Mouse (Mus musculus) limb, embryonic 15.5 days (tissue): ENCODE measurements around the gene Cend1. TPM values are rescaled to one million over a fixed set of nuclear protein-coding genes. Genes with fewer than 3 reads are reported as not detected.
A peak's percentile ranks its signal among the peaks of the same experiment; 100 is the strongest.

Source experiments
- ATAC-seq: fragments of 200-750 bp; cut with Nextera tagmentation; 2 replicates; pipeline ENCODE4 v1.8.0; 2017; ENCODE audit warnings: low read depth, moderate TSS enrichment; ENCODE audit not compliant: insufficient number of reproducible peaks, low FRiP score, low TSS enrichment
- H3K27ac ChIP-seq: fragments of 300-500 bp; sonication (generic); 2 replicates; pipeline ENCODE4 v1.5.1; 2015; ENCODE audit warnings: moderate library complexity, mild to moderate bottlenecking, inconsistent platforms
- H3K27me3 ChIP-seq: fragments of 300-500 bp; sonication (generic); 2 replicates; pipeline ENCODE4 v1.6.1; 2015; ENCODE audit warnings: inconsistent platforms
- H3K36me3 ChIP-seq: fragments of 300-500 bp; sonication (generic); 2 replicates; pipeline ENCODE4 v1.6.1; 2015; ENCODE audit warnings: inconsistent platforms
- H3K4me1 ChIP-seq: fragments of 300-500 bp; sonication (generic); 2 replicates; pipeline ENCODE4 v1.6.1; 2015; ENCODE audit warnings: inconsistent platforms
- H3K4me2 ChIP-seq: fragments of 300-500 bp; sonication (generic); 2 replicates; pipeline ENCODE4 v1.6.1; 2015; ENCODE audit warnings: mild to moderate bottlenecking, inconsistent platforms
- H3K4me3 ChIP-seq: fragments of 300-500 bp; sonication (generic); 2 replicates; pipeline ENCODE4 v1.5.1; 2015; ENCODE audit warnings: mild to moderate bottlenecking, inconsistent platforms
- H3K9ac ChIP-seq: fragments of 300-500 bp; sonication (generic); 2 replicates; pipeline ENCODE4 v1.6.1; 2015; ENCODE audit warnings: inconsistent platforms
- H3K9me3 ChIP-seq: fragments of 300-500 bp; sonication (generic); 2 replicates; pipeline ENCODE4 v1.6.1; 2016; ENCODE audit warnings: inconsistent platforms
- WGBS: fragments of 180-500 bp; shearing (Covaris S2); methylation state at CpG from one replicate; pipeline ENCODE4 v1.1.7; 2015; 5-methylcytosine and 5-hydroxymethylcytosine counted together
- polyA plus RNA-seq: library from polyadenylated mRNA; unstranded; fragments of >200 nt; fragmentation: Nextera tagmentation; extraction: Ambion mirVana; gene quantifications from 2 replicates; pipeline ENCODE4 v1.2.1, GENCODE M21; 2015

Cend1 gene
- polyA plus RNA-seq, 1 experiment from 2014 or later = 1.9 TPM

GRCm38 (mm10) chr7:141470637-141470944 is 41.3 kb upstream of the Cend1 start:
- Histone ChIP-seq H3K9ac (no peak overlapping the region), H3K4me2 (no peak overlapping the region), H3K36me3 (peaks cover 36% of the 10 kb centered on the region), H3K4me3 (no peak overlapping the region), H3K27ac (no peak overlapping the region), H3K4me1 (peaks cover 59% of the 10 kb centered on the region), H3K27me3 (peaks cover 1% of the 10 kb centered on the region; the same call in 1 of the 2 replicates), H3K9me3 (no peaks in the 10 kb centered on the region)
- ATAC-seq = no peak
- 92% methylated on average over 10 of the region's 10 CpGs for WGBS

GRCm38 (mm10) chr7:141469901-141470636 is 40.8 kb upstream of the Cend1 start:
- H3K27ac ChIP-seq = no peak overlapping the region
- 88% methylated on average over 18 of the region's 18 CpGs for WGBS
- no peak overlapping the region for H3K4me3 ChIP-seq

GRCm38 (mm10) chr7:141469352-141469751 is 40.1 kb upstream of the Cend1 start:
- Histone ChIP-seq H3K9me3 (no peaks in the 10 kb centered on the region), H3K36me3 (peaks cover 36% of the 10 kb centered on the region), H3K27ac (peak overlapping the region; percentile 90), H3K27me3 (peaks cover 11% of the 10 kb centered on the region), H3K4me2 (peak overlapping the region; percentile 75), H3K4me3 (peak overlapping the region; percentile 73), H3K4me1 (peaks cover 65% of the 10 kb centered on the region), H3K9ac (0 out of 2 replicates have a peak overlapping the region, but pooled peaks have one; percentile 3)
- ATAC-seq = no peak
- WGBS = 82% methylated on average over 6 of the region's 6 CpGs

More at GRCm38 (mm10) chr7:141469901-141470636, 40.8 kb upstream of the Cend1 start:
- Histone ChIP-seq H3K4me1 (peaks cover 60% of the 10 kb centered on the region), H3K36me3 (peaks cover 36% of the 10 kb centered on the region), H3K9ac (no peak overlapping the region), H3K9me3 (no peaks in the 10 kb centered on the region), H3K27me3 (peaks cover 4% of the 10 kb centered on the region; the same call in 1 of the 2 replicates), H3K4me2 (no peak overlapping the region)
- no peak for ATAC-seq

GRCm38 (mm10) chr7:141468522-141469211 is 39.4 kb upstream of the Cend1 start:
- H3K9me3 ChIP-seq = no peaks in the 10 kb centered on the region
- H3K4me1 ChIP-seq = peaks cover 65% of the 10 kb centered on the region
- H3K36me3 ChIP-seq = peaks cover 36% of the 10 kb centered on the region
- peak; percentile 31; the same call in 1 of the 2 replicates for ATAC-seq
- H3K27ac ChIP-seq = peak overlapping the region; percentile 90
- H3K9ac ChIP-seq = peak overlapping the region; percentile 74
- H3K4me3 ChIP-seq = peak overlapping the region; percentile 73
- H3K27me3 ChIP-seq = peaks cover 18% of the 10 kb centered on the region
- WGBS = 11% methylated on average over 8 of the region's 8 CpGs
- H3K4me2 ChIP-seq = peak overlapping the region; percentile 75

GRCm38 (mm10) chr7:141468164-141468521 is 38.9 kb upstream of the Cend1 start:
- WGBS = 13% methylated on average over 5 of the region's 5 CpGs
- Histone ChIP-seq H3K4me3 (peak overlapping the region; percentile 73), H3K9ac (peak overlapping the region; percentile 74), H3K4me2 (peak overlapping the region; percentile 75), H3K27me3 (peaks cover 23% of the 10 kb centered on the region), H3K27ac (peak overlapping the region; percentile 90), H3K9me3 (no peaks in the 10 kb centered on the region), H3K36me3 (peaks cover 36% of the 10 kb centered on the region), H3K4me1 (peaks cover 64% of the 10 kb centered on the region)
- no peak for ATAC-seq

GRCm38 (mm10) chr7:141467230-141468030 is 38.1 kb upstream of the Cend1 start, which contains the start of gene Cd151:
TSS of gene Cd151 (plus strand) at chr7:141467392.
- Histone ChIP-seq H3K4me1 (peaks cover 65% of the 10 kb centered on the region), H3K36me3 (peaks cover 31% of the 10 kb centered on the region)
- ATAC-seq = peak; percentile 78

GRCm38 (mm10) chr7:141466607-141467148 is 37.4 kb upstream of the Cend1 start:
- Histone ChIP-seq H3K27me3 (peaks cover 37% of the 10 kb centered on the region), H3K9ac (no peak overlapping the region), H3K36me3 (peaks cover 25% of the 10 kb centered on the region), H3K27ac (peak overlapping the region; percentile 90; the same call in 1 of the 2 replicates), H3K4me2 (peak overlapping the region; percentile 75), H3K4me1 (peaks cover 72% of the 10 kb centered on the region), H3K9me3 (no peaks in the 10 kb centered on the region), H3K4me3 (peak overlapping the region; percentile 73)
- WGBS = 50% methylated on average over 10 of the region's 10 CpGs
- ATAC-seq = no peak

More at GRCm38 (mm10) chr7:141467230-141468030, 38.1 kb upstream of the Cend1 start, which contains the start of gene Cd151:
- H3K4me2 ChIP-seq = peak within 1 kb of the TSS; percentile 75
- peak within 1 kb of the TSS; percentile 74 for H3K9ac ChIP-seq
- WGBS = under 1% methylated on average over 52 of the region's 52 CpGs
- H3K27ac ChIP-seq = peak within 1 kb of the TSS; percentile 90
- H3K27me3 ChIP-seq = peaks cover 29% of the 10 kb centered on the region
- no peaks in the 10 kb centered on the region for H3K9me3 ChIP-seq
- H3K4me3 ChIP-seq = peak within 1 kb of the TSS; percentile 73

- ATAC-seq = no peak
- no peaks in the 10 kb centered on the region for H3K9me3 ChIP-seq
- 74% methylated on average over 7 of the region's 7 CpGs for WGBS
- no peak overlapping the region for H3K4me3 ChIP-seq
- peaks cover 42% of the 10 kb centered on the region for H3K27me3 ChIP-seq
- peak overlapping the region; percentile 59 for H3K27ac ChIP-seq
- no peak overlapping the region for H3K9ac ChIP-seq
- H3K36me3 ChIP-seq = peaks cover 19% of the 10 kb centered on the region
- H3K4me2 ChIP-seq = 0 out of 2 replicates have a peak overlapping the region, but pooled peaks have one; percentile 44
- peaks cover 77% of the 10 kb centered on the region for H3K4me1 ChIP-seq
Observed at GRCm38 (mm10) chr7:141466045-141466394, 36.7 kb upstream of the Cend1 start.

- peak overlapping the region; percentile 44 for H3K4me2 ChIP-seq
- 22% methylated on average over 10 of the region's 10 CpGs for WGBS
- peaks cover 47% of the 10 kb centered on the region for H3K27me3 ChIP-seq
- no peaks in the 10 kb centered on the region for H3K9me3 ChIP-seq
- H3K9ac ChIP-seq = 0 out of 2 replicates have a peak overlapping the region, but pooled peaks have one; percentile 17
- H3K4me1 ChIP-seq = peaks cover 80% of the 10 kb centered on the region
- no peak overlapping the region for H3K4me3 ChIP-seq
- peaks cover 14% of the 10 kb centered on the region for H3K36me3 ChIP-seq
- ATAC-seq = no peak
- peak overlapping the region; percentile 59 for H3K27ac ChIP-seq
Observed at GRCm38 (mm10) chr7:141465388-141466044, 36.2 kb upstream of the Cend1 start.

- H3K4me2 ChIP-seq = peak overlapping the region; percentile 44
- peaks cover 75% of the 10 kb centered on the region for H3K4me1 ChIP-seq
- ATAC-seq = no peak
- peak overlapping the region; percentile 26 for H3K4me3 ChIP-seq
- H3K9ac ChIP-seq = 0 out of 2 replicates have a peak overlapping the region, but pooled peaks have one; percentile 11
- peaks cover 54% of the 10 kb centered on the region for H3K27me3 ChIP-seq
- peaks cover 6% of the 10 kb centered on the region for H3K36me3 ChIP-seq
- 0 out of 2 replicates have a peak overlapping the region, but pooled peaks have one; percentile 23 for H3K27ac ChIP-seq
- 8% methylated on average over 38 of the region's 38 CpGs for WGBS
- no peaks in the 10 kb centered on the region for H3K9me3 ChIP-seq
Observed at GRCm38 (mm10) chr7:141464603-141465201, 35.4 kb upstream of the Cend1 start.
